Mouse (Mus musculus): ENCODE measurements around the gene Atp9a.

- TF ChIP-seq CTCF (conservative IDR thresholded peaks at IDR 0.05; ENCODE audit: insufficient read depth, insufficient read length, low read depth, low read length): no peak
- no peak for TF ChIP-seq POLR2A (IDR thresholded peaks at IDR 0.05; ENCODE audit: low read depth, low read length)
These were observed 87.1 kb downstream of the Atp9a start for GRCm38 (mm10) chr2:168654983-168655669.
